Mouse (Mus musculus) small intestine, adult 2 months (tissue): ENCODE results near the gene Nlgn2. TPM values are rescaled to one million over a fixed set of nuclear protein-coding genes. Genes with fewer than 3 reads are reported as not detected.

ENCODE experiments used
- H3K27ac ChIP-seq: fragments of 200-500 bp; 2 replicates; pipeline ENCODE4 v1.5.1; 2012; ENCODE audit warnings: low read depth, low read length, control low read depth, inconsistent platforms; ENCODE audit not compliant: insufficient read depth
- H3K27me3 ChIP-seq: fragments of 200-500 bp; 2 replicates; pipeline ENCODE4 v1.6.1; 2012; ENCODE audit warnings: mild to moderate bottlenecking, moderate library complexity, low read length, inconsistent platforms; ENCODE audit not compliant: control insufficient read depth, insufficient read depth
- H3K36me3 ChIP-seq: fragments of 200-500 bp; 2 replicates; pipeline ENCODE4 v1.6.1; 2012; ENCODE audit warnings: mild to moderate bottlenecking, low read length, control low read depth, inconsistent platforms; ENCODE audit not compliant: control insufficient read depth, insufficient read depth
- H3K4me1 ChIP-seq: fragments of 200-500 bp; 2 replicates; pipeline ENCODE4 v1.6.1; 2012; ENCODE audit warnings: low read length, inconsistent platforms, mixed read lengths; ENCODE audit not compliant: control insufficient read depth, insufficient read depth, insufficient read length
- H3K4me3 ChIP-seq: fragments of 200-500 bp; 2 replicates; pipeline ENCODE4 v1.5.1; 2012; ENCODE audit warnings: low read depth, mild to moderate bottlenecking, control low read depth, inconsistent platforms, low read length, moderate library complexity
- CTCF ChIP-seq: fragments of 200-500 bp; IDR thresholded peaks from 2 replicates; pipeline ENCODE4 v1.5.1; 2012; ENCODE audit warnings: low read depth, mild to moderate bottlenecking, control low read depth, inconsistent platforms, low read length, moderate library complexity, mixed read lengths; ENCODE audit not compliant: insufficient replicate concordance, insufficient read length; ENCODE audit errors: extremely low read depth
- POLR2A ChIP-seq: fragments of 200-500 bp; IDR thresholded peaks from 2 replicates; pipeline ENCODE4 v1.6.1; 2012; ENCODE audit warnings: low read depth, mild to moderate bottlenecking, control low read depth, inconsistent platforms, low read length, moderate library complexity
- WGBS: fragments of 180-500 bp; shearing (Covaris S2); methylation state at CpG from one replicate; pipeline ENCODE4 v1.1.7; 2018; 5-methylcytosine and 5-hydroxymethylcytosine counted together
- polyA plus RNA-seq: library from polyadenylated mRNA; depleted of rRNA; stranded (reverse); fragments of >200 nt; gene quantifications from 2 replicates; pipeline ENCODE4 v1.2.3, GENCODE M21; 2012; rRNA removed

The Nlgn2 gene
- polyA plus RNA-seq, 1 experiment, result 11.1 TPM

- Histone ChIP-seq H3K4me3 (no peak overlapping the region), H3K4me1 (no peaks in the 10 kb centered on the region), H3K36me3 (peaks cover 5% of the 10 kb centered on the region; the same call in 1 of the 2 replicates), H3K27ac (no peak overlapping the region), H3K27me3 (no peaks in the 10 kb centered on the region)
- TF ChIP-seq POLR2A (no peak), CTCF (no peak)
- 85% methylated on average over 10 of the region's 10 CpGs for WGBS
These were observed 61.9 kb downstream of the Nlgn2 start for GRCm38 (mm10) chr11:69775716-69776115.

- no peaks in the 10 kb centered on the region for H3K27me3 ChIP-seq
- WGBS, result 57% methylated on average over 5 of the region's 5 CpGs
- no peak overlapping the region for H3K4me3 ChIP-seq
- H3K4me1 ChIP-seq, result no peaks in the 10 kb centered on the region
- H3K27ac ChIP-seq, result no peak overlapping the region
- H3K36me3 ChIP-seq, result peaks cover 5% of the 10 kb centered on the region; the same call in 1 of the 2 replicates
- TF ChIP-seq POLR2A (no peak), CTCF (no peak)
These were observed 62.6 kb downstream of the Nlgn2 start for GRCm38 (mm10) chr11:69774961-69775360.

Other genes starting within 250 kb of the Nlgn2 start
- gene Atp1b2, start 231.8 kb downstream of the Nlgn2 start, polyA plus RNA-seq, result 2.5 and 4.5 TPM in 2 replicates
- not detected in 2 replicates for gene Shbg, start 219.9 kb downstream of the Nlgn2 start, polyA plus RNA-seq
- 0.44 and 0.49 TPM in 2 replicates for gene Sat2, start 215.8 kb downstream of the Nlgn2 start, polyA plus RNA-seq
- 13.4 and 29.2 TPM in 2 replicates for gene Fxr2, start 204.8 kb downstream of the Nlgn2 start, polyA plus RNA-seq
- 0.43 TPM in 1 of 2 replicates, not detected in the other for gene Sox15, start 182.5 kb downstream of the Nlgn2 start, polyA plus RNA-seq
- 79.7 and 135 TPM in 2 replicates for gene Mpdu1, start 175.1 kb downstream of the Nlgn2 start, polyA plus RNA-seq
- 20.9 and 24.7 TPM in 2 replicates for gene Cd68, start 171.6 kb downstream of the Nlgn2 start, polyA plus RNA-seq
- 92.1 and 134 TPM in 2 replicates for gene Eif4a1, start 165.4 kb downstream of the Nlgn2 start, polyA plus RNA-seq
- gene Senp3, start 155.7 kb downstream of the Nlgn2 start, polyA plus RNA-seq, result 15.4 and 24.6 TPM in 2 replicates
- 6.9 and 11.6 TPM in 2 replicates for gene Tnfsf13, start 152.0 kb downstream of the Nlgn2 start, polyA plus RNA-seq
- 11.9 and 13.7 TPM in 2 replicates for gene Tnfsf12, start 141.9 kb downstream of the Nlgn2 start, polyA plus RNA-seq
- 1.8 and 2.3 TPM in 2 replicates for gene Tnfsfm13, start 141.7 kb downstream of the Nlgn2 start, polyA plus RNA-seq
- gene Polr2a, start 79.1 kb downstream of the Nlgn2 start, polyA plus RNA-seq, result 22.5 and 62.3 TPM in 2 replicates
- gene Slc35g3, start 75.8 kb downstream of the Nlgn2 start, polyA plus RNA-seq, result 0.08 and 0.16 TPM in 2 replicates
- gene Zbtb4, start 71.9 kb downstream of the Nlgn2 start, polyA plus RNA-seq, result 12.1 and 16.5 TPM in 2 replicates
- 5.5 and 8.7 TPM in 2 replicates for gene Chrnb1, start 41.8 kb downstream of the Nlgn2 start, polyA plus RNA-seq
- gene Fgf11, start 35.9 kb downstream of the Nlgn2 start, polyA plus RNA-seq, result 3.6 and 4.8 TPM in 2 replicates
- gene Tmem102, start 32.2 kb downstream of the Nlgn2 start, polyA plus RNA-seq, result 30.5 and 63.0 TPM in 2 replicates
- not detected in 2 replicates for gene Gm39566, start 22.5 kb downstream of the Nlgn2 start, polyA plus RNA-seq
- gene Spem2, start 19.3 kb downstream of the Nlgn2 start, polyA plus RNA-seq, result not detected in 2 replicates
- not detected in 2 replicates for gene Spem1, start 15.6 kb downstream of the Nlgn2 start, polyA plus RNA-seq
- gene Tmem256, start 730 bp upstream of the Nlgn2 start, polyA plus RNA-seq, result 98.8 and 99.3 TPM in 2 replicates
- gene Plscr3, start 8.6 kb upstream of the Nlgn2 start, polyA plus RNA-seq, result 14.6 and 29.3 TPM in 2 replicates
- gene Tnk1, start 20.9 kb upstream of the Nlgn2 start, polyA plus RNA-seq, result 21.1 and 46.3 TPM in 2 replicates
- gene Tmem95, start 40.2 kb upstream of the Nlgn2 start, polyA plus RNA-seq, result not detected in 2 replicates
- gene Kctd11, start 43.6 kb upstream of the Nlgn2 start, polyA plus RNA-seq, result 1.6 and 2.8 TPM in 2 replicates
- gene Acap1, start 57.8 kb upstream of the Nlgn2 start, polyA plus RNA-seq, result 7.3 and 11.6 TPM in 2 replicates
- gene 2810408A11Rik, start 63.2 kb upstream of the Nlgn2 start, polyA plus RNA-seq, result 1.8 and 2.6 TPM in 2 replicates
- gene Neurl4, start 63.3 kb upstream of the Nlgn2 start, polyA plus RNA-seq, result 17.3 and 23.9 TPM in 2 replicates
- gene Gps2, start 76.1 kb upstream of the Nlgn2 start, polyA plus RNA-seq, result 57.4 and 104 TPM in 2 replicates
- 136 and 230 TPM in 2 replicates for gene Eif5a, start 84.2 kb upstream of the Nlgn2 start, polyA plus RNA-seq
- gene Ybx2, start 98.0 kb upstream of the Nlgn2 start, polyA plus RNA-seq, result 10.6 and 11.4 TPM in 2 replicates
- gene Slc2a4, start 110.4 kb upstream of the Nlgn2 start, polyA plus RNA-seq, result 11.2 and 12.9 TPM in 2 replicates
- 521 and 1,844 TPM in 2 replicates for gene Cldn7, start 127.0 kb upstream of the Nlgn2 start, polyA plus RNA-seq
- gene Ctdnep1, start 143.4 kb upstream of the Nlgn2 start, polyA plus RNA-seq, result 59.7 and 116 TPM in 2 replicates
- gene Elp5, start 144.7 kb upstream of the Nlgn2 start, polyA plus RNA-seq, result 24.4 and 37.8 TPM in 2 replicates
- 211 and 564 TPM in 2 replicates for gene Gabarap, start 153.4 kb upstream of the Nlgn2 start, polyA plus RNA-seq
- 5.7 and 12.4 TPM in 2 replicates for gene Phf23, start 158.0 kb upstream of the Nlgn2 start, polyA plus RNA-seq
- 5.2 and 7.4 TPM in 2 replicates for gene Dvl2, start 162.8 kb upstream of the Nlgn2 start, polyA plus RNA-seq
- 65.6 and 109 TPM in 2 replicates for gene Acadvl, start 177.6 kb upstream of the Nlgn2 start, polyA plus RNA-seq
- gene Dlg4, start 179.2 kb upstream of the Nlgn2 start, polyA plus RNA-seq, result 5.3 and 5.5 TPM in 2 replicates
- not detected in 2 replicates for gene Asgr1, start 216.3 kb upstream of the Nlgn2 start, polyA plus RNA-seq